Mouse (Mus musculus): ENCODE data around the gene Ear10.
"Not testable (repeated sequence)": the region's sequence is repeated elsewhere in the genome, so short reads cannot be mapped to it uniquely, and the experiment has no call there.

The Ear10 gene

DNA sequence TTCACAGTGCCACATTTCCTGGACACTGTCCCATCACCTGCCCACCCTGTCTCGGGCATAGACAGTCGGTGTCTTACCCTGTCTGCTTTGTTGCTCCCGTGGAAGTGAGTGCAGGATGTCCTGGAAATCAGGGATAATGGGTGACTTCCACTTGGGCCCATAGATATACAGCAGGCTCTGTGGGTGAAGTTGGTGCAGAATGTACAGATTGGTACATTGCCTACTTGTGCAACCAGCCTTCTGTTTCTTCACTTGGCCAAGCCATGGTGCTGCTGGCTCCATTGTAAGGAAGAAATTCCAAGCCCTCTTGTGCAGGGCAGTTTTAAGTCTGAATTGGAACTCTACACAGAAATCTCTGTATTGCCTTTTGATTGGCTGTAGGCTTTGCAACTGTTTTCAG lies at the start of gene Ear10:
Gene Ear10 (minus strand): TSS at position 101 of the 400 bp plus-strand sequence.
- not testable (repeated sequence) for DNase-seq (ENCODE audit: low spot score)

DNA sequence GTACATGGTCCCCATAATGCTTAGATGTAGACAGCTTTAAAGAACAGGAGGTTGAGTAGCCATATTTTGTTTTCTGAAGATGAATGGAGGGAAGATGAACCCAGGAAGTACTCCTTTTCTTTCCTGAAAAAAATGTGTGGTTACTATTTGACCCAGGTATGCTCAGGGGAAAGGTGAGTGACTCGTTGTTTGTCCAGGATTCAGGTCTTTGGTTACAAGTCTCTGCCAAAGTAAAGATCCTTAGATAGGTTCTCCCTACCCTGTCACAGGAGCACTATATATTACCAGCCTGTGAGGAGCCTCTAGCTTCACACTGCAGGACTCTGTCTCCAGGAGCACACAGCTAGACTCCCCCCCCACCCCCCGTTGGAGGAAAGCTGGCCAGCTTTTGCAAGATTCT lies 33.4 kb upstream of the Ear10 start, which contains the start of gene Ang5:
Gene Ang5 (plus strand): TSS at position 301 of the 400 bp plus-strand sequence.
- not testable (repeated sequence) for DNase-seq (ENCODE audit: low spot score)

GRCm38 (mm10) chr14:43955074-43955473 lies 31.7 kb upstream of the Ear10 start:
- not testable (repeated sequence) for DNase-seq (ENCODE audit: low spot score)

- DNase-seq (ENCODE audit: low spot score): not testable (repeated sequence)
Measured at GRCm38 (mm10) chr14:43953382-43953781, 30.0 kb upstream of the Ear10 start.

- DNase-seq (ENCODE audit: low spot score): not testable (repeated sequence)
Measured at GRCm38 (mm10) chr14:43933399-43933798, 10.0 kb upstream of the Ear10 start.

GRCm38 (mm10) chr14:43932991-43933390 lies 9.6 kb upstream of the Ear10 start:
- not testable (repeated sequence) for DNase-seq (ENCODE audit: low spot score)

GRCm38 (mm10) chr14:43925404-43925950 lies 2.1 kb upstream of the Ear10 start:
- DNase-seq (ENCODE audit: low spot score): not testable (repeated sequence)

- peak; percentile 16 for DNase-seq (ENCODE audit: low spot score)
Measured at GRCm38 (mm10) chr14:43924688-43925403, 1.5 kb upstream of the Ear10 start, which contains the start of gene Gm8113. Gm8113 (plus strand) TSS chr14:43925390.

DNA sequence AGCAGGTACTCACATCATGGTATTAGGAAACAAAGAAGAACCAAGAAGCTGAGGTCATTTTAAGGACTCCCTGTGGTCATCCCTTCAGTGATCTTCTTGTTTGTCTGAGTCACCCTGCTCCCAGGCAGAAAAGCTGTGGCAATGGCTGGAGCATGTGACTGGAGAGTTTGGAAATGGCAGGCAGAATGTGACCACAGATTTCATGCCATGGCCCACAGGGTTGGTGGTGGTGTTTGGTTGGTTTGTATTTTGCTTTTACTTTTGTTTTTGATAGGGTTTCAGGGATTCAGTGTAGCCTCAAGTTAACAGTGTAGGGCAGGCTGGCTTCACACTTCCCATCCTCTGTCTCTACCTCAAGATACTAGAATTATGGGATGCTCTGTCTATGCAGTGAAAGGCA lies 5.1 kb downstream of the Ear10 start:
- DNase-seq (ENCODE audit: low spot score): not testable (repeated sequence)

DNA sequence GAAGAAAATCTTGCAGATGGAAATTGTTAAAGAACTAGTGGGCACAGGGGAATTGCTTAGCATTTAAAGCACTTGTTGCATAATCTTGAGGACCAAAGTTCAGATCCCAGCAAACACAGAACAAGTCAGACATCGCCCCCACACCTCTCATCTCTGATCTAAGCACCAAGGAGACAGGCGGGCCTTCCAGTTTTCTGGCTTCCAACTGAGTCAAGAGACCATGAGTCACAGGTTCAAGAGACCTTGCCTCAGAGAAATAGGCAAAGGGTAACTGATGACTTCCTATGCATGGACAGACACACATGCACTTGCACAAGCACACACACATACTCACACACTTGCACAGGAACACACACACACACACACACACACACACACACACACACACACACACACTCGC lies 24.8 kb downstream of the Ear10 start:
- not testable (repeated sequence) for DNase-seq (ENCODE audit: low spot score)

- not testable (repeated sequence) for DNase-seq (ENCODE audit: low spot score)
Measured at GRCm38 (mm10) chr14:43895357-43895756, 28.0 kb downstream of the Ear10 start.

DNA sequence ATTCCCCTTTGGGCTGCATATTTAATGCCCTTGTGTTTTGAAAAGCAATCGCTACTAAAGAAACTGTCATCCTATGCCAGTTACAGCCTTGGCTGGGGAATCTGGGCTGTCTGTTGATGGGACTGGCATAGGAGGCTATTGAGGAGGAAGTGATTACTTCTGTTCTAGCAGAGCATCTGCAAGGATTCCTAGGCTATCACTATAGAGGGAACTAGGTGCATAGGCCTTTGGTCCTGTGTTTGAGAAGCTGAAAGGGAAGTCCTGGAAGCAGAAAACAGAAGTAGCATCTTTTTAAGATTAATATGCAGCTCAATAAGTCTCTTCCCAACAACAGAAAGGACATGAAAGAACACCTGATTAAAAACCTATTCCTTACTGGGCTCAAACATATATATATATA lies 32.1 kb downstream of the Ear10 start:
- DNase-seq (ENCODE audit: low spot score): not testable (repeated sequence)

DNA sequence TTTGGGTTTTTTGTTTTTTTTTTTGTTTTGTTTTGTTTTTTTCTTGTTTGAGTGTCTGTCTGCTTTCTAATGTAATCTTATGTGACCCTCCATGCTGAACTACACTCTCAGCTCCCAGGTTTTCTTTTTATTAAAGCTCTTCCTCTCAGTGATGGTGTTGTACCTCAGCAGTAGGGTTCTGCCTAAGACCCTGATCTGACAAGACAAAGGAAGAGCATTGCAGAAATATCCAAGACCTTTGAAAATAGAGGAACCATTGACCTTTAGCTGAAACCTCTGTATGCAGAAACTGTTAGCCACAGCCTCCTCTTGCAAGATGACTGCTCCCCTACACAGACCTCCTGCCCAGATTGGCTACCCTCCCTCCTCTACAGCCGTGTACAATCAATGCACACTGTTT lies 37.1 kb downstream of the Ear10 start:
- DNase-seq (ENCODE audit: low spot score): not testable (repeated sequence)

GRCm38 (mm10) chr14:43879966-43880545 lies 43.3 kb downstream of the Ear10 start:
- not testable (repeated sequence) for DNase-seq (ENCODE audit: low spot score)

- DNase-seq (ENCODE audit: low spot score): not testable (repeated sequence)
Measured at GRCm38 (mm10) chr14:43877789-43878188, 45.6 kb downstream of the Ear10 start.

DNA sequence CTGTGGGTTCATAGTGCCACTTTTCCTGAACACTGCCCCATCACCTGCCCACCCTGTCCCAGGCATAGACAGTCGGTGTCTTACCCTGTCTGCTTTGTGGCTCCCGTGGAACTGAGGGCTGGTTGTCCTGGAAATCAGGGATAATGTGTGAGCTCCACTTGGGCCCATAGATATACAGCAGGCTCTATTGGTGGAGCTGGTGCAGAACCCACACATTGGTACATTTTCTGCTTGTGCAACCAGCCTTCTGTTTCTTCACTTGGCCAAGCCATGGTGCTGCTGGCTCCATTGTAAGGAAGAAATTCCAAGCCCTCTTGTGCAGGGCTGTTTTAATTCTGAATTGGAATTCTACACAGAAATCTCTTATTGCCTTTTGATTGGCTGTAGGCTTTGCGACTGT lies 47.9 kb downstream of the Ear10 start, which contains the start of gene Ear1:
Gene Ear1 (minus strand): TSS at position 101 of the 400 bp plus-strand sequence.
- not testable (repeated sequence) for DNase-seq (ENCODE audit: low spot score)

DNA sequence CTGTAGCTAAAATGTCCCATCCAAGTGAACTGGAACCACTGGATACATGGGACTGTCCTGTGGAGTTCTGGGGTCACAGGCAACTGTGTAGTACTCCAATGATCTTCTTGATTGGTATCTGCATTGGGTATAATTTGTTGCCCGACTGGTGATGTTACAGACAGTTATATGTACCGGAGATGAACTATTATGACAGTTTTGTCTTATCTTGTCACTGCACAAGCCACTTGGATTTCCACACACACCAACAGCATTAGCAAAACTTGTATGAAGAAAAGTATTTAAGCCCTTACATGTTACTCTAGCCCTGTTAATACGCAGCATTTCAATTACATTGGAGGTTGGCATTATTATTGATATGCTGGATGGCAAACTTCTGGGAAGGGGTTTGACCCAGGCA lies 48.5 kb downstream of the Ear10 start:
- not testable (repeated sequence) for DNase-seq (ENCODE audit: low spot score)
